Mouse (Mus musculus) testis, adult 2 months (tissue): Measurements from ENCODE around the gene Suco.

Experiments
- CTCF ChIP-seq: fragments of 200-500 bp; IDR thresholded peaks from 2 replicates; pipeline ENCODE4 v1.5.1; 2012; ENCODE audit warnings: low read depth, mild to moderate bottlenecking, inconsistent platforms, low read length, moderate library complexity; ENCODE audit not compliant: control insufficient read depth, insufficient read depth, insufficient replicate concordance
- POLR2A ChIP-seq: fragments of 200-500 bp; IDR thresholded peaks from 2 replicates; pipeline ENCODE4 v1.6.1; 2012; ENCODE audit warnings: low read depth, mild to moderate bottlenecking, inconsistent platforms, low read length, moderate library complexity; ENCODE audit not compliant: control insufficient read depth

- TF ChIP-seq POLR2A = no peak
- TF ChIP-seq CTCF = no peak
Observed at GRCm38 (mm10) chr1:161800256-161800655, 76.2 kb downstream of the Suco start.
